Mouse (Mus musculus) ES-E14 (cell line): ENCODE measurements around the gene Man2a1. TPM values are rescaled to one million over a fixed set of nuclear protein-coding genes. Genes with fewer than 3 reads are reported as not detected.

Experiments used
- DNase-seq: peaks from one replicate; pipeline ENCODE4 v3.0.0-alpha.2; 2013; ENCODE audit warnings: low read depth, low spot score
- H3K27ac ChIP-seq: 2 replicates; pipeline ENCODE4 v1.5.1; 2012; ENCODE audit warnings: low read depth, mild to moderate bottlenecking, low read length, moderate library complexity, mixed read lengths; ENCODE audit not compliant: poor library complexity, insufficient read depth, severe bottlenecking
- H3K36me3 ChIP-seq: 2 replicates; pipeline ENCODE4 v1.6.1; 2012; ENCODE audit warnings: mild to moderate bottlenecking, low read length, moderate library complexity, mixed read lengths; ENCODE audit not compliant: control insufficient read depth, poor library complexity, insufficient read depth, severe bottlenecking
- H3K4me1 ChIP-seq, 2 experiments: fragments of 150-350 bp in 1 of 2; sonication (generic) in 1 of 2; 2 replicates each; pipeline ENCODE4 v1.6.1; 2012; ENCODE audit warnings: low read length in 2 of 2, mild to moderate bottlenecking in 1 of 2, mixed read lengths in 1 of 2; ENCODE audit not compliant: control insufficient read depth in 2 of 2, insufficient read depth in 2 of 2, poor library complexity in 1 of 2
- H3K4me3 ChIP-seq, 2 experiments: fragments of 150-350 bp in 1 of 2; sonication (generic) in 1 of 2; 2 replicates each; pipeline ENCODE4 v1.5.1; 2012; ENCODE audit warnings: low read length in 2 of 2, low read depth in 1 of 2, mild to moderate bottlenecking in 1 of 2, mixed read lengths in 1 of 2; ENCODE audit not compliant: insufficient read depth in 1 of 2, poor library complexity in 1 of 2, severe bottlenecking in 1 of 2
- H3K9ac ChIP-seq: 2 replicates; pipeline ENCODE4 v1.6.1; 2012; ENCODE audit warnings: low read depth, mild to moderate bottlenecking, low read length, mixed read lengths; ENCODE audit not compliant: poor library complexity, insufficient read depth, severe bottlenecking
- H3K9me3 ChIP-seq: fragments of 150-350 bp; sonication (generic); 2 replicates; pipeline ENCODE4 v1.6.1; 2012; ENCODE audit warnings: low read depth, mild to moderate bottlenecking, low read length; ENCODE audit not compliant: control insufficient read depth, insufficient read depth
- CHD2 ChIP-seq: IDR thresholded peaks from 2 replicates; pipeline ENCODE4 v1.6.1; 2014; ENCODE audit warnings: mild to moderate bottlenecking, low read depth, low read length, inconsistent platforms
- HCFC1 ChIP-seq: IDR thresholded peaks from 2 replicates; pipeline ENCODE4 v1.6.1; 2012; ENCODE audit warnings: low read length, inconsistent platforms, borderline replicate concordance; ENCODE audit not compliant: insufficient read depth
- MAFK ChIP-seq: IDR thresholded peaks from 2 replicates; pipeline ENCODE4 v1.6.1; 2014; ENCODE audit warnings: mild to moderate bottlenecking, low read depth, low read length, inconsistent platforms; ENCODE audit not compliant: insufficient read depth
- ZC3H11A ChIP-seq: IDR thresholded peaks from 2 replicates; pipeline ENCODE4 v1.6.1; 2012; ENCODE audit warnings: low read depth, mild to moderate bottlenecking, inconsistent platforms, low read length, borderline replicate concordance
- ZNF384 ChIP-seq: IDR thresholded peaks from 2 replicates; pipeline ENCODE4 v1.6.1; 2012; ENCODE audit warnings: low read depth, low read length, inconsistent platforms
- in situ Hi-C, 2 experiments: fragments of 600-800 bp; cut with MboI; formaldehyde crosslinking; loops; one replicate each; pipeline ENCODE4 v1.15.1; 2025; ENCODE audit warnings: low sequenced_read_pairs in 2 of 2, inconsistent platforms in 1 of 2; ENCODE audit not compliant: unreplicated experiment in 2 of 2
- total RNA-seq: library from RNA; depleted of rRNA; stranded (reverse); fragments of 300-350 nt; gene quantifications from 2 replicates; pipeline ENCODE4 v1.2.3, GENCODE M21; 2012

Gene Man2a1
- total RNA-seq, 1 experiment, result 42.7 TPM

GRCm38 (mm10) chr17:64622352-64622886 lies 21.9 kb downstream of the Man2a1 start:
- in situ Hi-C loops, result no loop called here
- H3K9ac ChIP-seq, result no peak overlapping the region
- no peak overlapping the region for H3K4me3 ChIP-seq
- no peaks in the 10 kb centered on the region for H3K4me1 ChIP-seq
- no peaks in the 10 kb centered on the region; the same call in 1 of the 2 replicates for H3K36me3 ChIP-seq
- no peak for DNase-seq
- TF ChIP-seq ZNF384 (no peak), ZC3H11A (no peak), CHD2 (no peak), HCFC1 (no peak), MAFK (no peak)
- H3K27ac ChIP-seq, result no peak overlapping the region
- no peaks in the 10 kb centered on the region for H3K9me3 ChIP-seq

- in situ Hi-C loops, result no loop called here
- no peaks in the 10 kb centered on the region for H3K9me3 ChIP-seq
- no peak overlapping the region for H3K27ac ChIP-seq
- TF ChIP-seq HCFC1, result no peak
- no peak for TF ChIP-seq ZNF384
- no peak for TF ChIP-seq CHD2
- TF ChIP-seq MAFK, result no peak
- TF ChIP-seq ZC3H11A, result no peak
- no peaks in the 10 kb centered on the region; the same call in 1 of the 2 replicates for H3K36me3 ChIP-seq
- no peaks in the 10 kb centered on the region for H3K4me1 ChIP-seq
- DNase-seq, result no peak
- no peak overlapping the region for H3K4me3 ChIP-seq
- H3K9ac ChIP-seq, result no peak overlapping the region
Measured at GRCm38 (mm10) chr17:64624439-64624838, 23.9 kb downstream of the Man2a1 start.

- H3K9me3 ChIP-seq, result no peaks in the 10 kb centered on the region
- DNase-seq, result no peak
Measured at GRCm38 (mm10) chr17:64628796-64629195, 28.3 kb downstream of the Man2a1 start.

GRCm38 (mm10) chr17:64629486-64629885 lies 28.9 kb downstream of the Man2a1 start:
- H3K4me1 ChIP-seq, result no peaks in the 10 kb centered on the region
- in situ Hi-C loops, result no loop called here
- no peak overlapping the region for H3K4me3 ChIP-seq
- H3K27ac ChIP-seq, result no peak overlapping the region
- H3K9me3 ChIP-seq, result no peaks in the 10 kb centered on the region
- no peak for DNase-seq
- H3K9ac ChIP-seq, result no peak overlapping the region
- TF ChIP-seq ZNF384, result no peak
- TF ChIP-seq HCFC1, result no peak
- TF ChIP-seq ZC3H11A, result no peak
- TF ChIP-seq CHD2, result no peak
- no peak for TF ChIP-seq MAFK
- no peaks in the 10 kb centered on the region; the same call in 1 of the 2 replicates for H3K36me3 ChIP-seq

More at GRCm38 (mm10) chr17:64628796-64629195, 28.3 kb downstream of the Man2a1 start:
- H3K9ac ChIP-seq, result no peak overlapping the region
- no peaks in the 10 kb centered on the region; the same call in 1 of the 2 replicates for H3K36me3 ChIP-seq
- H3K4me3 ChIP-seq, result no peak overlapping the region
- H3K4me1 ChIP-seq, result no peaks in the 10 kb centered on the region
- in situ Hi-C loops, result no loop called here
- TF ChIP-seq MAFK (no peak), CHD2 (no peak), HCFC1 (no peak), ZC3H11A (no peak), ZNF384 (no peak)
- H3K27ac ChIP-seq, result no peak overlapping the region

GRCm38 (mm10) chr17:64630506-64630905 lies 30.0 kb downstream of the Man2a1 start:
- Histone ChIP-seq H3K9me3 (no peaks in the 10 kb centered on the region), H3K36me3 (no peaks in the 10 kb centered on the region; the same call in 1 of the 2 replicates), H3K4me1 (no peaks in the 10 kb centered on the region), H3K27ac (no peak overlapping the region), H3K4me3 (no peak overlapping the region), H3K9ac (no peak overlapping the region)
- in situ Hi-C loops, result no loop called here
- no peak for TF ChIP-seq MAFK
- no peak for TF ChIP-seq ZC3H11A
- TF ChIP-seq CHD2, result no peak
- no peak for TF ChIP-seq ZNF384
- TF ChIP-seq HCFC1, result no peak
- DNase-seq, result no peak
